Mouse (Mus musculus) adrenal gland, adult 2 months (tissue): ENCODE measurements around the gene Pigyl. TPM values are rescaled to one million over a fixed set of nuclear protein-coding genes. Genes with fewer than 3 reads are reported as not detected.
"Not testable (repeated sequence)": the region's sequence is repeated elsewhere in the genome, so short reads cannot be mapped to it uniquely, and the experiment has no call there.

ENCODE experiments used
- DNase-seq: peaks from one replicate; pipeline ENCODE4 v3.0.0; 2021
- polyA plus RNA-seq: library from polyadenylated mRNA; depleted of rRNA; stranded (reverse); fragments of >200 nt; gene quantifications from 2 replicates; pipeline ENCODE4 v1.2.3, GENCODE M21; 2012
- total RNA-seq, 2 experiments: library from RNA; stranded (reverse); gene quantifications; 2 replicates each; pipeline ENCODE4 v1.2.3; 2021

The Pigyl gene
- total and polyA plus RNA-seq, 3 experiments, result 34.8 to 79.6 (median 65.0) TPM

- no peak for DNase-seq
These were observed 18.2 kb upstream of the Pigyl start for GRCm38 (mm10) chr9:22138480-22138879.

- DNase-seq, result no peak
These were observed 16.9 kb upstream of the Pigyl start for GRCm38 (mm10) chr9:22139746-22140145.

GRCm38 (mm10) chr9:22143108-22144037, 13.3 kb upstream of the Pigyl start:
- peak; percentile 87 for DNase-seq

- no peak for DNase-seq
These were observed 12.2 kb upstream of the Pigyl start for GRCm38 (mm10) chr9:22144304-22144965.

- DNase-seq, result no peak
These were observed 7.0 kb upstream of the Pigyl start for GRCm38 (mm10) chr9:22149426-22150248.

GRCm38 (mm10) chr9:22150249-22150693, 6.4 kb upstream of the Pigyl start:
- DNase-seq, result not testable (repeated sequence)

GRCm38 (mm10) chr9:22150946-22151345, 5.7 kb upstream of the Pigyl start:
- DNase-seq, result no peak

- no peak for DNase-seq
These were observed 2.8 kb upstream of the Pigyl start for GRCm38 (mm10) chr9:22153810-22154209.

- DNase-seq, result peak; percentile 56
These were observed 1.0 kb upstream of the Pigyl start for GRCm38 (mm10) chr9:22155614-22156013.

- DNase-seq, result no peak
These were observed 1.0 kb downstream of the Pigyl start for GRCm38 (mm10) chr9:22157516-22158265.

- DNase-seq, result no peak
These were observed 4.7 kb downstream of the Pigyl start for GRCm38 (mm10) chr9:22161299-22161698.

GRCm38 (mm10) chr9:22162305-22162704, 5.7 kb downstream of the Pigyl start:
- DNase-seq, result no peak

- DNase-seq, result no peak
These were observed 6.3 kb downstream of the Pigyl start for GRCm38 (mm10) chr9:22162912-22163311.

- peak; percentile 71 for DNase-seq
These were observed 8.3 kb downstream of the Pigyl start for GRCm38 (mm10) chr9:22164711-22165668.

GRCm38 (mm10) chr9:22165964-22166363, 9.3 kb downstream of the Pigyl start:
- no peak for DNase-seq

GRCm38 (mm10) chr9:22166686-22167085, 10.0 kb downstream of the Pigyl start:
- DNase-seq, result no peak

- no peak for DNase-seq
These were observed 11.1 kb downstream of the Pigyl start for GRCm38 (mm10) chr9:22167751-22168150.

- no peak for DNase-seq
These were observed 12.7 kb downstream of the Pigyl start for GRCm38 (mm10) chr9:22169327-22169726.

GRCm38 (mm10) chr9:22172318-22172717, 15.7 kb downstream of the Pigyl start:
- no peak for DNase-seq

GRCm38 (mm10) chr9:22188025-22188611, 31.5 kb downstream of the Pigyl start, which contains the start of gene Zfp872:
Zfp872 (plus strand) TSS chr9:22188090.
- DNase-seq, result peak; percentile 82
